Mouse (Mus musculus): ENCODE results near the gene Frmd8.
A peak's percentile ranks its signal among the peaks of the same experiment; 100 is the strongest.

Frmd8 gene

GRCm38 (mm10) chr19:5874969-5875480, at the start of gene Frmd8:
TSS of gene Frmd8 (minus strand) at chr19:5875274.
- peak; percentile 91 for DNase-seq (ENCODE audit: low spot score)

- peak; percentile 92 for DNase-seq (ENCODE audit: low spot score)
Measured at GRCm38 (mm10) chr19:5924713-5925093, 49.6 kb upstream of the Frmd8 start, which contains the start of gene Cdc42ep2. TSS of gene Cdc42ep2 (minus strand) at chr19:5924816.

- peak; percentile 84 for DNase-seq (ENCODE audit: low spot score)
Measured at GRCm38 (mm10) chr19:5923990-5924712, 49.1 kb upstream of the Frmd8 start.

- DNase-seq (ENCODE audit: low spot score), result no peak
Measured at GRCm38 (mm10) chr19:5922963-5923362, 47.9 kb upstream of the Frmd8 start.

GRCm38 (mm10) chr19:5922119-5922942, 47.3 kb upstream of the Frmd8 start:
- DNase-seq (ENCODE audit: low spot score), result no peak

- DNase-seq (ENCODE audit: low spot score), result no peak
Measured at GRCm38 (mm10) chr19:5921715-5922114, 46.6 kb upstream of the Frmd8 start.

- no peak for DNase-seq (ENCODE audit: low spot score)
Measured at GRCm38 (mm10) chr19:5913007-5913719, 38.1 kb upstream of the Frmd8 start, which contains the start of gene Dpf2. TSS of gene Dpf2 (minus strand) at chr19:5913010.

- peak; percentile 99 for DNase-seq (ENCODE audit: low spot score)
Measured at GRCm38 (mm10) chr19:5912103-5913006, 37.3 kb upstream of the Frmd8 start.

- DNase-seq (ENCODE audit: low spot score), result no peak
Measured at GRCm38 (mm10) chr19:5911430-5912102, 36.5 kb upstream of the Frmd8 start.

- no peak for DNase-seq (ENCODE audit: low spot score)
Measured at GRCm38 (mm10) chr19:5910221-5910620, 35.1 kb upstream of the Frmd8 start.

GRCm38 (mm10) chr19:5907275-5907674, 32.2 kb upstream of the Frmd8 start:
- DNase-seq (ENCODE audit: low spot score), result no peak

GRCm38 (mm10) chr19:5894002-5894678, 19.1 kb upstream of the Frmd8 start, which contains the start of gene Tigd3:
TSS of gene Tigd3 (minus strand) at chr19:5894149.
- peak; percentile 95 for DNase-seq (ENCODE audit: low spot score)

GRCm38 (mm10) chr19:5893282-5894001, 18.4 kb upstream of the Frmd8 start:
- no peak for DNase-seq (ENCODE audit: low spot score)

- DNase-seq (ENCODE audit: low spot score), result no peak
Measured at GRCm38 (mm10) chr19:5892735-5893134, 17.7 kb upstream of the Frmd8 start.

GRCm38 (mm10) chr19:5892262-5892661, 17.2 kb upstream of the Frmd8 start:
- no peak for DNase-seq (ENCODE audit: low spot score)

GRCm38 (mm10) chr19:5891521-5892258, 16.6 kb upstream of the Frmd8 start:
- no peak for DNase-seq (ENCODE audit: low spot score)

- no peak for DNase-seq (ENCODE audit: low spot score)
Measured at GRCm38 (mm10) chr19:5889211-5889610, 14.1 kb upstream of the Frmd8 start.

- no peak for DNase-seq (ENCODE audit: low spot score)
Measured at GRCm38 (mm10) chr19:5887234-5887815, 12.3 kb upstream of the Frmd8 start.

Measured in testis, postnatal 14 days (tissue).